Mouse (Mus musculus): Measurements from ENCODE around the gene Usp10. TPM values are rescaled to one million over a fixed set of nuclear protein-coding genes. Genes with fewer than 3 reads are reported as not detected.

The Usp10 gene
- 10 to 100 TPM; 62.1 to 73.4 TPM for polyA plus RNA-seq (2017; shearing (Covaris generic))

GRCm38 (mm10) chr8:119909944-119910546 is at the start of gene Usp10:
Gene Usp10, plus strand, starts transcription at chr8:119910360.

GRCm38 (mm10) chr8:119861706-119862389 is 48.3 kb upstream of the Usp10 start, which contains the start of gene Klhl36:
Gene Klhl36, plus strand, starts transcription at chr8:119862266.

DNA sequence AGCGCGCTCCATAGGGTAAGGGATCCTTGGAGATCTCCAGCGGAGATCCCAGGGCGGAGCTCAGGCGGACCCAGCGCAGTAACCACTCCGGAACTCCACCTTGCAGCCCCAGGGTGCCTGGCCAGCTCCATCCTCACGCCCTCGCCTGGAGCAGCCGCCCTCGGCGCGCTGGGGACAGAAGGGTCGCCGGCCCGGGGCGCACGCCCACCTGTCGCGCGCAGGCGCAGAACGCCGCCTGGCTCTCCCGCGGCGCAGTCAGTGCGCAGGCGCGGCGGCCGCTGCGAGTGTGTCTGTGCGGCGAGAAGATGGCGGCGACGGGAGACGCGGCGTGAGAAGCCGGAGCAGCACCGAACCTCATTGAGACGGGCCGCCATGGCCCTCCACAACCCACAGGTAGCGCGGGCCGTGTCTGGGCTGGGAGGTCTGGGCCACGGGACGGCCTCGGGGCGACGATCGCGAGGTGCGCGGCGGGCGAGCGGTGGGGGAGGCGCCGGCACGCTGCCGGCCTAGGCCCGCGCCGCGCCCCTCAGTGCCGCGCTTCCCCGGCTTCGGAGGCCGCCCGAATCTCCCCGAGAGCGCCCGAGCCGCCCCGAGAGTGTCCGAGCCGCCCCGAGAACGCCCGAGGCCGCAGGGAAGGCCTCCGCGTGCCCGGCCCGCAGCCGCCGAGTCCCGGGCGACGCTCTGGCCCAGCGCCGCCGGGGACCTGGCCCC is 542 bp downstream of the Usp10 start, which contains the start of gene Gm20388:
Gm20388 (plus strand) TSS at position 295 of the 711 bp plus-strand sequence.

GRCm38 (mm10) chr8:119992249-119992648 is 82.1 kb downstream of the Usp10 start, which contains the start of gene Crispld2:
Gene Crispld2, plus strand, starts transcription at chr8:119992438.

Other genes starting within 250 kb of the Usp10 start
- gene Wfdc1, start 244.0 kb upstream of the Usp10 start, polyA plus RNA-seq (2017; shearing (Covaris generic)) = not detected
- under 1 TPM; 0.05 to 0.29 TPM for gene Atp2c2, start 210.4 kb upstream of the Usp10 start, polyA plus RNA-seq (2017; shearing (Covaris generic))
- 10 to 100 TPM in 1 of 2 experiments, 1 to 10 TPM in 1; 9.8 to 14.4 TPM for gene Tldc1, start 131.9 kb upstream of the Usp10 start, polyA plus RNA-seq (2017; shearing (Covaris generic))
- gene Cotl1, start 69.8 kb upstream of the Usp10 start, polyA plus RNA-seq (2017; shearing (Covaris generic)) = 100 to 1,000 TPM; 483 to 520 TPM
- gene Klhl36, start 48.1 kb upstream of the Usp10 start, polyA plus RNA-seq (2017; shearing (Covaris generic)) = 10 to 100 TPM; 21.5 to 26.5 TPM
- 1 to 10 TPM in 1 of 2 experiments, not detected in 1; 7.8 TPM for gene Gm20388, start 481 bp downstream of the Usp10 start, polyA plus RNA-seq (2017; shearing (Covaris generic))
- 1 to 10 TPM in 1 of 2 experiments, not detected in 1; 1.1 TPM for gene Crispld2, start 82.1 kb downstream of the Usp10 start, polyA plus RNA-seq (2017; shearing (Covaris generic))
- gene Zdhhc7, start 191.1 kb downstream of the Usp10 start, polyA plus RNA-seq (2017; shearing (Covaris generic)) = 10 to 100 TPM; 35.1 to 49.1 TPM
- gene 6430548M08Rik, start 203.8 kb downstream of the Usp10 start, polyA plus RNA-seq (2017; shearing (Covaris generic)) = 1 to 10 TPM in 1 of 2 experiments, under 1 TPM in 1; 0.87 to 1.1 TPM